In the genomic region with DNA sequence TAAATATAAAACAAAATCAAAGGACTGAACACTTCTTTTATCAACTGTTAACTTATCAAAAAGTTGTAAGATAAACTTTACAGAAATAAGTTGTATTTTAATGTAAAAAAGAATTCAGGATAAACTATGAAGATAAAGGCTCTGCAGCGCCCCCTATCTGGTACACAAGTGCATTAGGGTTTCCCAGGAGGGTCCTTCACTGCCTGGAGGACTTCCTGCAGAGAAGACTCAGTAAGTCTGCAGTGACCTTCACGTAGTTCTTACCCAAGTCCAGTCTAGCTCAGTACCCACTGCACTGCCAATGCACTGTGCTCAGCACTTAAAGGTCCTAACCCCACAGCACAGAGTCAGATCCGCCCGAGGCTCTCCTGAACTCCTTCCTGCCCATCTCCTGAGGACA, we compare ENCODE assay signal across 12 mouse cellular contexts. TPM values are rescaled to one million over a fixed set of nuclear protein-coding genes. Genes with fewer than 3 reads are reported as not detected.
DNase-seq lines count a peak whose midpoint lies in the region; TF ChIP-seq lines count a peak whose summit lies in the region.
"Had no signal": no experiment of that assay in that cellular context is flagged by ENCODE, and none has a peak within 500 bp of the region (broad histone marks: within the 10 kb centered on the region; RNA-seq: fewer than 3 reads in every experiment).

No protein-coding gene starts in this region.

- no peak overlapping the region for H3K27ac ChIP-seq in layer of hippocampus, adult 2 months

- DNase-seq in embryo, embryonic 11 days, result peak; percentile 44
- no peak for DNase-seq in embryo, embryonic 10 days (ENCODE audit: low spot score)
- no peak for DNase-seq in layer of hippocampus, adult 2 months (ENCODE audit: low spot score in 2 of 2)
- no peak for DNase-seq in layer of hippocampus, adult 18-20 months (ENCODE audit: low spot score in 2 of 2)
- DNase-seq in thymus, postnatal 14 days, result peak; percentile 21
- no peak for DNase-seq in thymus, postnatal 36 days
- DNase-seq in frontal cortex, postnatal 25 days (ENCODE audit: low spot score in 2 of 2), result no peak
- DNase-seq in spleen, adult 18-20 months, result no peak
- DNase-seq: adrenal gland, postnatal 10 days; cerebellum, postnatal 25 days had no signal

- TF ChIP-seq CTCF in layer of hippocampus, adult 2 months (conservative IDR thresholded peaks at IDR 0.05), result peak; percentile 73

- H3K4me3 ChIP-seq in layer of hippocampus, adult 2 months, result no peak overlapping the region
- H3K4me3 ChIP-seq: megakaryocyte, embryonic 14.5 days had no signal

RNA-seq across cellular contexts. Expression of a gene that starts 24.6 kb away (rescaled TPM):
- not detected for total RNA-seq in layer of hippocampus, adult 2 months (2021)
- total RNA-seq in layer of hippocampus, adult 18-20 months (2021), result not detected
- total RNA-seq: left cerebral cortex, postnatal 14 days had no signal

RNA-seq across cellular contexts. Expression of a gene that starts 31.3 kb away (rescaled TPM):
- not detected for total RNA-seq in layer of hippocampus, adult 2 months (2021)
- total RNA-seq in layer of hippocampus, adult 18-20 months (2021), result not detected

Comparison
In these comparisons a context has a peak if more than half of its experiments do, and no peak if none do; other contexts are left out.
1. DNase-seq: peak in embryo, embryonic 11 days (single experiment) and thymus, postnatal 14 days (single experiment); none in embryo, embryonic 10 days (single experiment), layer of hippocampus, adult 2 months (0 of 2), layer of hippocampus, adult 18-20 months (0 of 2), thymus, postnatal 36 days (0 of 2), frontal cortex, postnatal 25 days (0 of 2) and spleen, adult 18-20 months (0 of 2).